Mouse (Mus musculus): ENCODE data around the gene 1110017D15Rik.

DNA sequence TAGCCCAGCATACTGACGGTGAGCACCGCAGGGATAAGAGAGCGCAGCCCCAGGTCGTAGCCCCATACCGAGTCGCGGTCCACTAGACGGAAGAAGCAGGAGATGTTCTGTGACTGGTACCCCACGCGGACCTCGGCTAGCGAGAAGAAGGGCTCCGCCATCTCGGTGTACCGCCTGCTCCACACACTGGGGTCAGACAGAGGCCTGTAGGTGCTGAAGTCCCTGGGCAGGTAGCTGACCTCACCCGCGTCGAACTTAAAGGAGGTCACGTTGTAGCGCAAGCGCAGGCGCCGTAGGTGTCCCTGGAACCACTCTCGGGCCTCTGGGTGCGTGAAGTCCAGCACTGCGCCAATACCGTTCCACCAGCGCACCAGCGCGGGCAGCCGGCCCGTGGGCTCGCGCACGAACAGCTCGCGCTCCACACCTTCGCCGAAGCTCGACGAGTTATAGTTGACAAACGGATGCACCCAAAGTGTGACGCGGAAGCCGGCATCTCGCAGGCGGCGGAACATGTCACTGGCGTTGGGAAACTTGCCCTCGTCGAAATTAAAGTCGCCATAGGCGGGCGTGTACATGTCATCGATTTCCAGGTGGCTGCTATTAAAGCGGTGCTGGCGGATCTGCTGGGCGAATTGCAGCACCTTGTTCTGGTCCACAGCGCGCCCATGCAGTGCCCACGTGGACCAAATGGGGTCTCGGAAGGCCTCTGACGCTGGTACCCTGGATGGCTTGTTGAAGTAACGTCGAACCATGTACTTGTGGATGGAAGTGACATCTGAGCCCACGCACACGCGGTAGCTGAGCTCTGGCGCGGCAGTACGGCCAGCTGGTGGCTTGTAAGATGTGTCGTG, 18.9 kb downstream of the 1110017D15Rik start:
- TF ChIP-seq CTCF (IDR thresholded peaks at IDR 0.05; ENCODE audit: low read depth) (no peak), EP300 (IDR thresholded peaks at IDR 0.05; ENCODE audit: low read depth) (no peak)
